Mouse (Mus musculus) right cerebral cortex, postnatal 4 days (tissue): ENCODE measurements around the gene D930020B18Rik.

ENCODE experiments used
- DNase-seq: peaks from one replicate; pipeline ENCODE4 v3.0.0-alpha.2; 2022

D930020B18Rik gene

DNA sequence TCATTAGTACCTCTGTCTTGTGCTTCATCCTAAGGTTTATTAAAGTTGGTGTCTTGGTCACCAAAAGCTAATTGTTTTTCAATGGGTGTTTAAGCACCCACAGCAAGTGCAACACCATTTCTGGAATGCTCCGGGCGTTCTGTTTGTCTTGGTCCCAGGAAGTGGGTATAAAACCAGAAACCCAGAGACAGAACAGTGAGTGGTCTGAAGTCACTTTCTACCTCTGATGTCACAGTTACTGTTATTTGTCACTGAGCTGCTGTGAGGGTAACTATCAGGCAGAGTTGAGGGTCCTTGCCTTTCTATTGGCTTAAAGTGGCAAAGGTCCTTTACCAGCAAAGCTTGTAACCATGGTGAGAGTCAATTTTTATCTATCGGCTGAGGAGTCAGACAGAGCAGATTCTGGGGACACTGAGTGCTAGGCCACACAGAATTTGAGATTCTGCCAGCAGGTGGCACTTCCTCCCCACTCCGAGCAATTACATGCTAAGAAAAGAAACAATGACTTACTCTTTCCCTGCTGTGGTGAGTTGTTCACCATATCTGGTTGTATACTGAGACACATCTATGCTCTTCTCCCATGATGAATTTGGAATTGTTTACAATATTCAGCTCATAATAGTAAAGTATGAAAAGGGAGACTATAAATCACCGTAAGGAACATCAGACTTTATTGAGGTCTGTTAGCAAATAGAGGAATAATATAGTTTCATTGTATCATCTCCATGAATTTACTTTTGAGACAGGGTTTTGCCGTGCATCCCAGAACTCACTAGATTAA lies 1.0 kb upstream of the D930020B18Rik start:
- peak; percentile 50 for DNase-seq

DNA sequence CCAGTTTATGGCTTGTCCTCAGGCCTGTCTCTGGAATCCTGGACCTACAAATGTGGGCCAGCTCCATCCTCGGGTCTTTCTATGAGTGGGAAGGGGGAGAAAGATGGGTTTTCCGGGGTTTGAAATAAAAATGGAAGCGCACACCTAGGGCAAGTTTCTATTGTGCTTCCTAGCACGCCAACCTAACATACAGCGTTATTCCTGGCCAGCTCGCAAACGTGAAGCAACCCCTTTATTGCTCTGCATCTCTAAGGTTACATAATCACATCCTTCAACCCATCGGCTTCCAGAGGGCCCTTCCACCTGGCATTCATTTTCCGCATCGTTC lies 480 bp upstream of the D930020B18Rik start:
- no peak for DNase-seq

DNA sequence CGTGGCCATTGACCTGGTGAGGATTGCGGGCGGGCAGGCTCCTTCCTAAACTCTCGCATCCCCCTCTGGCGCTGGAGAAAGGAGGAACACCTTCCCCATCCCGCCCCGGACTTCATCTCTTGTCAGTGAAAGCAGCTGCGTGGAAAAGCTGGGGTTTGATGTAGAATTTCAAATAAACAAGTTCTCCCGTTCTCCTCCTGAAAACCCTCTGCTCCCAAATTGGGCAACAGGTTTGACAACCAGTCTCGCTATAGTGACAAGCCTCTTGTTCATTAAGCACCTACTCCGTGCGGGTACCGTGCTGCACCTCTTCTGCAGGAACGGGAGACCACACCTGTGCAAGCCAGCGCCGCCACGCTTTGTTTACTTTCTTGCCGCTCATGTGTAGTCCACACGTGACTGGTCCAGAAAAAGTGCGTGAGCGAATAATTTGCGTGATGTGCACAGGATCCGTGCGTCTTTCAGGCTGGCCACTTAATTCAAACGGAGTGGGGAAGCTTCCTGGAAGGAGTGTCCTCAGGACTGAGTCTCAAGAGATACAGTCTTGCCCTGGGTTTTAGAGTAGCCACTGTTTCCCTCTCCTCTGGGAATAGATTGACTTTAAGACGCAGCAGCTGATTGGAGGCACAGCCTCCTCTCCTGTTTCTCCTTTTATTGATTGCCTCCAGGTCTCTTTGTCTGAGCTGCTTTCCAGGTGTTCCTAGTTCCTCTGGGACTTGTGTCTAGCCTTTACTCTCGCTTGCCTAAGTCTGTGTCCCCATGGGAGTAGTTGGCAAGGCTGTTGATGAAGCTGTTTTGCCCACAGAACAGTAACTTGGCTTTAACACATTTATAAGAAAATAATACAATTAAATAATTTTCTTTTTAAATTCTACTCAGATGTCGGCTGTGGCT lies 913 bp downstream of the D930020B18Rik start:
- no peak for DNase-seq

DNA sequence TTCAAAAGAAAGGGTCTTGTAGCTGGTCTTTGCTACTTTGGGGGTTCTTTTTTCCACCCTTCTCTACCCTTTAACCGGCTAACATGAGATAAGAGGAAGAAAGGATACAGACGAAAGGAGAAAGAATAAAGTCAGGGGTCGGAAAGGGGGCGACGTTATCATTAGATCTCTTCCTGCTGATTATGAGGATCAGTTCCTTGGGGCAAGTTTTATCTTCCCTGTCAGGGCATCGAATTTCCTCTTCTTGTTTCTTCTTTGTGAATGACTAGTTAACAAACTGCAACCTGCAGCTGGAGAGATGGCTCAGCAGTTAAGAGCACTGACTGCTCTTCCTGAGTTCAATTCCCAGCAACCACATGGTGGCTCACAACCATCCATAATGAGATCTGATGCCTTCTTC lies 4.9 kb downstream of the D930020B18Rik start:
- no peak for DNase-seq

DNA sequence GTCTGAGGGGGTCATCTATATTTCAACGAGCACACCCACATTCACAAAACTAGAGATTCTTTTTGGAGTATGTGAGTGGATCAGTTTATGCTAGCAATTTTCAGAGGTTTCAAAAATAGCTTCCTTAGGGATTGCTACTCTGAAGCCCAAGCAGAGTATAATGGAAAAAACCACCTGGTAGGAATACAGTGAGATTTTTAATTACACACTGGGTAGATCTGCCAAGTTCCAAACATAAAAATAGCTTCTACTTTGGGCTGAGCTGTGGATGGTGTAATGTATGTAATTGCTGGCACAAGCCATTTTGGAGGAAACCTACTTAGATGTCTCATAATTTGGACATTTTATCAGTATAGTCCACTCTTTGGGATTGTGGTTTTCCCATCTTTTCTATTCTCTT lies 11.7 kb downstream of the D930020B18Rik start:
- no peak for DNase-seq

- DNase-seq: no peak
Observed at GRCm38 (mm10) chr10:121655907-121656306, 14.5 kb downstream of the D930020B18Rik start.

GRCm38 (mm10) chr10:121662711-121663110 lies 21.3 kb downstream of the D930020B18Rik start:
- no peak for DNase-seq

DNA sequence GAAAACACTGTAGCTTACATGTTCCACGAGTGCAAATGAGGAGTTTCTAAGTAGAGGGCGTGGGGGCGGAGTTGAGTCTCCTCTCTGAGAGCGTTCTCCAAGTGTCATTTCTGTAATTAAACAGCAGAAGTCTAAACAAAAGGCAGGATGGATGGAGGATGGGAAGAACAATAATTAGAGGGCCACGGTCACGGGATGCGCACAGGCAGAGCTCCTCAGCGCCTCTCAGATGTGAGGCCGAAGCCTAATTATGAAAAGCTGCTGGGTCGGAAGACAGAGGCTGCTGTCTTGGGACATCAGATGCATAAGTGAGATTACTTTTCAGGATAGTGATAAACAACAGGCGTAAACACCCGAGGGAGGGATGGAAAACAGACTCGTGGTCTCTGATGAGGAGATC lies 22.2 kb downstream of the D930020B18Rik start:
- peak; percentile 29 for DNase-seq

GRCm38 (mm10) chr10:121665631-121666145 lies 24.3 kb downstream of the D930020B18Rik start:
- DNase-seq: no peak

- no peak for DNase-seq
Observed at GRCm38 (mm10) chr10:121669103-121669502, 27.7 kb downstream of the D930020B18Rik start.

DNA sequence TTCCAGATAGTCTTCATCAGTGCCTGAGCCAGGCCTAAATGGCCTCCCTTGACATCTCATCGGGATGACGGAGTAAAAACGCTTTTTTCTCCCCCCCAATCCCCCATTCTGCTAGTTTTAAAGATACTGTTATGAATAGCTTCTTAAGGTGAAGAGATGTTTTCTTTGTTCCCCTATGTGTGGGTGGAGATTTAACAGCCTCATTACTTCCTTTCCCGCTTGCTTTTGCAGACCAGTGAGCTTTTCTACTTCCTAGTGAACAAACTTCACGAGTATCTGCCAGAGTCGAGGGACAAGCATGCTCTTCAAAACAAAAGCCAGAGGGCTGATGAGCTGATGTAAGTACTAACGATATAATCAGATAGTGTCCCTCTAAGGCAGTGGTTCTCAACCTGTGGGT lies 35.6 kb downstream of the D930020B18Rik start:
- no peak for DNase-seq

GRCm38 (mm10) chr10:121680902-121681301 lies 39.5 kb downstream of the D930020B18Rik start:
- DNase-seq: no peak

DNA sequence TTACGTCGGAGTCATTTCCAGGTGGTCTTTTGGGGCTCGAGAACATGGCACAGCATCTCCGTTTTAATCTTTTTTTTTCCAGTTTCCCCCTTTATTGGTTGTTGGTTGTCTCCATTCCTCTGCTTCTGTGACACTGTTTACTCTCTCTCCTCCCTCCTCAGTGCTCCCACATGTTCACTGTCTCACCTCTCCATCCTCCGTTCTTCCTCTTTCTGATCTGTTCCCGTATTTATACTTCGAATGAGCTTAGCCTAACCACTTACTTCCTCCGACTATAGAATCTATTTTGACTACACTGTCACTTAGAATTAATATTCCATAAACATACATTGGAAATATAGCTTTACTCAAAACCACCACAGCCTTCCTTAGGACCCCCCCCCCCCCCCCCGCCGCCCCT lies 41.2 kb downstream of the D930020B18Rik start:
- no peak for DNase-seq

DNA sequence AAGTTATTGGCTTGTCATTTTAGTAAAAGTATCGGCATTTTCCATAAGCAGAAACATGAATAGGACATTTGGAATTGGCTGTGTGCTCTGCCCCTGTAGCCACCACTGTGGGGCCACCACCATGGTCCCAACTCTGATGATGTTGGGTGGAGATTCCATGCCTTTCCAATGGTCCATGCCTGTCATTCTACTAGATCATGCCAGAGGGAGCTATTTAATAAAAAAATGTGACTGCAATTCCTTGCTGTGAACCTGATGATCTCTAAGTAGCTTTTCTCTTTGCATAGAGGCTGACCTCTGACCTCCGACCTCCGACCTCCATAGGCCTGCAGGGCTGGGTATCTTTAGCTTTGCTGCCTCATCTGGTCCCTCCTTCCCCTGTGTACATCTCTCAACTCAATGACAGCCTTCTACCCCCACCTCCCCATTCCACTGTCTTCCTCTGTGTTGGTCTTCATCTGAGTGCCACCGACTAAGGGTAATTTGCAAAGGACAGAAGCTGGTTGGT lies 44.8 kb downstream of the D930020B18Rik start:
- peak; percentile 38 for DNase-seq

GRCm38 (mm10) chr10:121687511-121687910 lies 46.1 kb downstream of the D930020B18Rik start:
- DNase-seq: no peak

GRCm38 (mm10) chr10:121689591-121690314 lies 48.4 kb downstream of the D930020B18Rik start:
- peak; percentile 77 for DNase-seq

DNA sequence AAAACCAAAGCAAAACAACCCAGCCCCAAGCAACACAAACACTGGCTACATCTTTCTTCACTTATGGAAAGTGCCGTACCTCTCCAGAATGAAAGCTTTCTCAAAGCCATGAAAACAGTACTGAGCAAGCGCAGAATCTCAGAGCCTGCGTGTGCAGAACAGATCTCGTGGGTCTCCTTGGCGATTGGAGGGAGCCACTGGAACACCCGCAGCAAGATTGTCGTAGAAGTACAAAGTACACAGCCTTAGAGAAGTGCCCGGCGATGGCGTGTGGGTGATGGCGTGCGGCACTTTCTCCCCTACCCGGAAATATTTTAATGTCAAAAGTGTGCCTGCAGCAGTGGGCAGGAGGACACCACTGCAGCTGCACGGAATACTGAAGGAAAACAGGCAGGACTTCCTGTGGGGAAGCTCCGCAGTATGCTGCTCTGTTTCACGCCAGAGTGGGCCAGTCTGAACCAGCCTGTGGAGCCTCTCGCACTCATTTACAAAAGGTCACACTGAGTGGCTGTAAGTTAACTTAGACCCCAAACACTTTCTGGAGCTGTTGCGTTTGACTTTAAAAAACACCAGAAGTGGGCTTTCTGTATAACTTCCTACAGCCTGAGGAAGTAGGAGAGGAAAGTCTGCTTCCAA lies 51.7 kb downstream of the D930020B18Rik start:
- no peak for DNase-seq

DNA sequence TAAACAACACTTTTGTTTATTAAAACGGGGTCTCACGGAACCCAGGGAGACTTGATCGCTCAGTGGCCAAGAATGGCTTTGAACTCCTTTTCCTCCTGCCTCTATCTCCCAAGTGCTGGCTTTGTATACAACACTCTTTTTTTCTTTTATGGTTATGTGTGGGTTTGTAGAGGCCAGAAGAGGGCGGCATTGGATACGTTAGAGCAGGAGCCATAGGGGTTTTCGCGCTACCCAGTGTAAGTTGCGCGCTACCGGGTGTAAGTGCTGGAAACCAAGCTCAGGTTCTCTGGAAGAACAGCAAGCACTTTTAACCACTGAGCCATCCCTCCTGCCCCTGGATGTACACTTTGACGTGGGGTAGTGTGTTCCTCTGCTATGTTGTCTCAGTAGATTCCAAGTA lies 53.2 kb downstream of the D930020B18Rik start:
- no peak for DNase-seq

- peak; percentile 41 for DNase-seq
Observed at GRCm38 (mm10) chr10:121701296-121702248, 60.2 kb downstream of the D930020B18Rik start.

GRCm38 (mm10) chr10:121703619-121704018 lies 62.2 kb downstream of the D930020B18Rik start:
- no peak for DNase-seq

DNA sequence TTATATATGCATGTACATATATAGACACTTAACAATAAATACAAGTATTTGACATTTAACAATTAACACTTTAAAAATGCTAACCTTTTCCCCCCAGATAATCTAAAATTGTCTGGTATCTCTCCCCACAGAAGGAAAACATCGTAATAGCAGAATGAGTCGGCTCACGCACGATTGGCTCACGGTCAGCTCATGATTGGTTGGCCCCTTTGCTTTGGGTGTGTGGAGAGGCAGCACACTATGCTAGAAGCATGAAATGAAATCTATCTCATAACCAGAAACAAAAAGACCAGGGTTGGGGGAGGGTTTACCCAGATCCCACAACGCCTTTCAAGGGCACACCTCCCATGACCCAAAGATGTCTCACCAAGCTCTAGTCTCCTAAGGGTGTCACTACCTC lies 63.5 kb downstream of the D930020B18Rik start:
- DNase-seq: no peak
